Mouse (Mus musculus): Measurements from ENCODE around the gene Ucp2.
"Not testable (repeated sequence)": the region's sequence is repeated elsewhere in the genome, so short reads cannot be mapped to it uniquely, and the experiment has no call there.

Ucp2 gene

DNA sequence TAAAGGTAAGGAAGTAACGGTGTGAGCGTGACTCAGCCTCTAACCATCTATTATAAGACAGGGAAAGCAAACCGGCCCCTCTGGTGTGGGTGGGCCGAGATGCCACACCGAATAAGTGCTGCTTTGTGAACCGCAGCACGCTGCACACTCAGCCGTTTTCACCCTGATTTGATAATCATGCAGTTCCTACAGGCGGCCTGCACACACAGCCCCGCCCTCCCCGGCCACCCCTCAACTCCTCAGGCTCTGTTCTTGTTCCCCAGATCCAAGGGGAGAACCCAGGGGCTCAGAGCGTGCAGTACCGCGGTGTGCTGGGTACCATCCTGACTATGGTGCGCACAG lies 13.3 kb upstream of the Ucp2 start:
- in situ Hi-C loops (cut with MseI, MboI): no loop called here

- in situ Hi-C loops (cut with MseI, MboI): no loop called here
Measured at GRCm38 (mm10) chr7:100480175-100480574, 13.0 kb upstream of the Ucp2 start.

GRCm38 (mm10) chr7:100482046-100482445 lies 11.1 kb upstream of the Ucp2 start:
- in situ Hi-C loops (cut with MseI, MboI): not testable (repeated sequence)

GRCm38 (mm10) chr7:100484493-100484892 lies 8.6 kb upstream of the Ucp2 start:
- in situ Hi-C loops (cut with MseI, MboI): no loop called here

GRCm38 (mm10) chr7:100487301-100487700 lies 5.8 kb upstream of the Ucp2 start:
- in situ Hi-C loops (cut with MseI, MboI): no loop called here

GRCm38 (mm10) chr7:100488474-100489048 lies 4.6 kb upstream of the Ucp2 start:
- in situ Hi-C loops (cut with MseI, MboI): no loop called here

GRCm38 (mm10) chr7:100492391-100493116 lies 583 bp upstream of the Ucp2 start:
- in situ Hi-C loops (cut with MseI, MboI): no loop called here

DNA sequence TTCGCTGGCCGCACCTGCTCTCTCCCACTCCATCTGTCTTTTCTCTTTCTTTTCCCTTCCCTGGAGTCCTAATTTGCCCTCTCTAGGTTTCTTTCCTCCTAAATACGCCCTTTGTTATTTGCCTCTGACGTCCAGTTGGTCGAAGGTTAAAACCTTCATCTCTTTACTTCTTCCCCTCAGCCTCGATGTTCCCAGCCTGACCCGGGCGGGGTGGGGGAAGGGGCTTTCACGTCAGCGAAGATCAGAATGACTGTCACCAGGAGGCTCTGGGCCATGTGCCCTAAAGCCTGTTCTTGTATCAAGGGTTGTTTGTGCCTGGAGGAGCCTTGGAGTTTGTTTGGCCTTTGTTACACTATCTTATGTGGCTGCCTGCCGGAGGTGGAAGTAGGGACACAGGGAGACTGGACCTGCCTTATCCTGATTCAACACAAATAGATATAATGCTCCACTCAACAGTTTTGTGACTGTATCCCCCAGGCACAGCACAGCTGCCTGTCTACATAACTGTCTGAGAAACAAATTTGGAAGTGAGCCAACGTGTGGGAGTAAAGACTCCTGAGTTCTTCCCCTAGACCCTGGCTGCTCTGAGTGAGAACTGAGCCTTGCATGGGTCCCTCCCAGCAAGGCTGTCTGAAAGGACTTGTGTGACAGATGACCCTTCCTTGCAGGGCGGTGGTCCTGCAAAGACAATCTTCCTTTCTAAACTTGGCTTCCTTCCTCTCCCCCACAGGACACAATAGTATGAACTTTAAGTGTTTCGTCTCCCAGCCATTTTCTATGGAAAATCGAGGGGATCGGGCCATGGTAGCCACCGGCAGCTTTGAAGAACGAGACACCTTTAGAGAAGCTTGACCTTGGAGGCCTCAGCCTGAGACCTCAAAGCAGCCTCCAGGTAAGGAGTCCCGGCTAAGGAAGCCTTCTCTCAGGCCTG lies 612 bp downstream of the Ucp2 start:
- in situ Hi-C loops (cut with MseI, MboI): no loop called here

GRCm38 (mm10) chr7:100494415-100494831 lies 1.3 kb downstream of the Ucp2 start:
- in situ Hi-C loops (cut with MseI, MboI): no loop called here

DNA sequence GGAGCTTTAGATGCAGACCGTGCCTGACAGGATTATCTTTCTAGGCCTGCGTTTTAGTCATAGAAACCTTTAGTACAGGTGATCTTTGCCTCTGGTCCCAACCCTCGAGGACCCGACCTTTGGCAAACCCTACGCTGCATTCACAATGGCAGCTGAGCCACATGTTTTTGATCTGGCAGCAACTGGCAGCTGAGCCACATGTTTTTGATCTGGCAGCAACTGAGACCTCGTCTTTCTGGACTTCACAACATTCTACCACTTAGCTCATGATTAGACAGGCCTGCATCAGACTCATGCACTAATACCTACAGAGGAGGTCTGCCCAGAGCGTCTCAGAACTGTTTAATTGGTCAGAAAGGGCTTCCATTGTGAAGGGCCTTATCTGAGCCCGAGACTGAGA lies 1.9 kb downstream of the Ucp2 start:
- in situ Hi-C loops (cut with MseI, MboI): no loop called here

- in situ Hi-C loops (cut with MseI, MboI): no loop called here
Measured at GRCm38 (mm10) chr7:100495581-100496251, 2.6 kb downstream of the Ucp2 start.

DNA sequence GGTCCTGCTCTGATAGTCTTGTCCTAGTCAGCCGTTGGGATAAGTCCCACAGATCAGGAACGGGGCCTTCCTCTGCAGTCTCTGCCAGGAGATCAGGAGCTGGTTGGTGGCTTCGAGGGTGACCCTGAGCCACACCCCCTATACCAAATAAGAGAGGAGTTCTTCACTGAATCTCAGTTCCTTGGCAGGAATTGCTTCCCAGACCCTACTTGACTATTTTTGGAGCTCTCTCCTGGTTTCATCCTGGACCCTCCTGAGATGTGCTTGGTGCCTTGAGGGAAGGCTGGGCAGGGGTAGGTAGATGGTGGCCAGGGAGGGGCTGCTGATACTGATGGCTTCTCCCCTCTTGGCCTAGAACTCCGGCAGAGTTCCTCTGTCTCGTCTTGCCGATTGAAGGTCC lies 3.2 kb downstream of the Ucp2 start:
- in situ Hi-C loops (cut with MseI, MboI): no loop called here

DNA sequence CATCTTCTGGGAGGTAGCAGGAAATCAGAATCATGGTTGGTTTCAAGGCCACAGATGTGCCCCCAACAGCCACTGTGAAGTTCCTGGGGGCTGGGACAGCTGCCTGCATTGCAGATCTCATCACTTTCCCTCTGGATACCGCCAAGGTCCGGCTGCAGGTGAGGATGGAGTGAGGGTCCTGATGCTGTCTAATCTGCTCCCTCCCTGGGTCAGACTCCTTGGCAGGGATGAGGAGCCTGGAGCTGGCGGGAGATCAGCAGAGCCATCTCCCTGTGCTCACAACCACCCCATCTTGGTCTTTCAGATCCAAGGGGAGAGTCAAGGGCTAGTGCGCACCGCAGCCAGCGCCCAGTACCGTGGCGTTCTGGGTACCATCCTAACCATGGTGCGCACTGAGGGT lies 3.7 kb downstream of the Ucp2 start:
- in situ Hi-C loops (cut with MseI, MboI): no loop called here

GRCm38 (mm10) chr7:100497402-100497801 lies 4.3 kb downstream of the Ucp2 start:
- in situ Hi-C loops (cut with MseI, MboI): no loop called here

GRCm38 (mm10) chr7:100497982-100498381 lies 4.8 kb downstream of the Ucp2 start:
- in situ Hi-C loops (cut with MseI, MboI): no loop called here

GRCm38 (mm10) chr7:100499465-100499864 lies 6.3 kb downstream of the Ucp2 start:
- in situ Hi-C loops (cut with MseI, MboI): no loop called here

- in situ Hi-C loops (cut with MseI, MboI): no loop called here
Measured at GRCm38 (mm10) chr7:100500276-100500977, 7.3 kb downstream of the Ucp2 start.

GRCm38 (mm10) chr7:100501027-100501843 lies 8.1 kb downstream of the Ucp2 start:
- in situ Hi-C loops (cut with MseI, MboI): no loop called here

DNA sequence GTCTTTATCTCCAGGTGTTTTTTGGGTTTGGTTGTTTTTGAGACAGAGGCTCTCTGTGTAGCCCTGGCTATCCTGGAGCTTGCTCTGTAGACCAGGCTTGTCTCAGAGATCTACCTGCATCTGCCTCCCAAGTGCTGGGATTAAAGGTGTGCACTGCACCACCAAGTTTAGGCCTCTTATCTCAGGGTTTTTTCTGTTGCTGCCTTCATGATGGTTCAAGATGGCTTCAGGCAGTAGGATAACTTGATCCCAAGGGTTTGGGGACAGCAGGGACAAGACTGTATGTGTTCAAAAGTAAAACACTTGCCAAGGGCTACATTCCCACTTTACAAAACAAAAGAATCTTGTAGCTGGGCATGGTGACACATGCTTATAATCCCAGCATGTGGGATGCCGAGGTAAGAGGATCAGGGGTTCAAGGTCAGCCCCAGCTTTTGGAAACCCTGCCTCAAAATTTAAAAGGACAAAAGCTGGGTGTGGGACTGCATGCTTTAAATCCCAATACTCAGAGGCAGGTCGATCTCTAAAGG lies 8.8 kb downstream of the Ucp2 start:
- in situ Hi-C loops (cut with MseI, MboI): no loop called here

- in situ Hi-C loops (cut with MseI, MboI): no loop called here
Measured at GRCm38 (mm10) chr7:100502374-100502922, 9.3 kb downstream of the Ucp2 start.
